Mouse (Mus musculus) frontal cortex, postnatal 36 days (tissue): ENCODE data around the gene Mpo.

ENCODE experiments used
- DNase-seq, 2 experiments: peaks; one replicate each; pipeline ENCODE4 v3.0.0; 2022; ENCODE audit warnings: low spot score in 2 of 2

Mpo gene

DNA sequence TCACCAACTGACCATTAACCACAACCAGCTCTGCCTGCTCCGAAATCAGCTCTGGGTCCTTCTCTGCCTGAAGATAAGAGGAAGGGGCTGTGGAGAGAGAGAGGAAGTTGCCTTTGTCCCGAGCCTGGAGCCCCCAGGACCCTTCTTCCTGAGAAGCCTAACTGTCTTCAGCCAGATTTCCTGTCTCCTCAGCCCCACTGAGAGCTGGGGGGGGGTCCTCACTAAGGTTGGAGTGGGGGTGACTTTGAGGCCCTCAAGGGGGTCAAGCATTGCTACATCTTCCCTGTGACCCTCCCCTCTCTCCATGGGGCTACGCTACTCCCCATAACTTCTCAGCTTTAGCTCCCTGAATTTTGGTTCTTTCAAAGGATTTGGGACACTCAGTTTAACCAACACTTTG, at the start of gene Mpo:
Gene Mpo, plus strand, starts transcription at position 122 of the 400 bp plus-strand sequence.
- DNase-seq: no peak

DNA sequence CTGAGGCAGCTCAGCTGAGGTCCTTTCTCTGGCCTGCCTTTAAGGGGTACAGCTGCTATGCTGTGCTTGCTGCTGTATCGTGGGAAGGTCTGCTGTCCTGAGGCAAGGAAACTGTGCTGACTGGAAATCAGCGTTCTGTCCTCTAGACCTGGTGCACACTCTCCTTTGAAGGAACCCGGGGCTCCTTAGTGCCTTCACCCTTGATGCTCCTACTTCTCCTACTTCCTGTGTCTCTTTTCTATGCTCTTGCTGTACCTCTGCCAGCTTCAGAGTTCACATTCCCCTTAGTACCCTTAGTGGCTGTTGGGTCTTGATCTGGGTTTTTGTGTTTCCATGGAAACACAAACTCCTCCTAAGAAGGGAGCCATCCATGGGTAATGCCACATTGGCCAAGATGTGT, 49.7 kb upstream of the Mpo start:
- no peak for DNase-seq

DNA sequence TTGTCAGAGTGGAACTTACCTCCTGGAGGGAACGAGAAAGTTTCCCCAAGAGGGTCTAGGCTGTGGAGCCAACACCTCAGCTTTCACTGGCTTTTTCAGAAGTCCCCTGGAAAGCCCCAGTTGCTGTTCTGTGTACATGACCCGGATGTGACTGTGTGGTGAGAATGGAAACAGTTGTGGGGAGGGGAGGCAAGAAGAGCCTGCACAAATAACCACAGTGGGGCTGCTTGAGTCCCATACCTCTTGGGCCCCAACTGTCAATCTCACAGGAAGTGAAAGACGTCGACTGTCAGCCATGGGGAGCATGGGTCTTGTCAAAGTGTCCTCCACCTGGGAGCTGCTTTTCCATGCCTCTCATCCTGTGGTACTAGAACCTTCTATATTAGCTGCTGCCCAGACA, 48.4 kb upstream of the Mpo start:
- DNase-seq: no peak

DNA sequence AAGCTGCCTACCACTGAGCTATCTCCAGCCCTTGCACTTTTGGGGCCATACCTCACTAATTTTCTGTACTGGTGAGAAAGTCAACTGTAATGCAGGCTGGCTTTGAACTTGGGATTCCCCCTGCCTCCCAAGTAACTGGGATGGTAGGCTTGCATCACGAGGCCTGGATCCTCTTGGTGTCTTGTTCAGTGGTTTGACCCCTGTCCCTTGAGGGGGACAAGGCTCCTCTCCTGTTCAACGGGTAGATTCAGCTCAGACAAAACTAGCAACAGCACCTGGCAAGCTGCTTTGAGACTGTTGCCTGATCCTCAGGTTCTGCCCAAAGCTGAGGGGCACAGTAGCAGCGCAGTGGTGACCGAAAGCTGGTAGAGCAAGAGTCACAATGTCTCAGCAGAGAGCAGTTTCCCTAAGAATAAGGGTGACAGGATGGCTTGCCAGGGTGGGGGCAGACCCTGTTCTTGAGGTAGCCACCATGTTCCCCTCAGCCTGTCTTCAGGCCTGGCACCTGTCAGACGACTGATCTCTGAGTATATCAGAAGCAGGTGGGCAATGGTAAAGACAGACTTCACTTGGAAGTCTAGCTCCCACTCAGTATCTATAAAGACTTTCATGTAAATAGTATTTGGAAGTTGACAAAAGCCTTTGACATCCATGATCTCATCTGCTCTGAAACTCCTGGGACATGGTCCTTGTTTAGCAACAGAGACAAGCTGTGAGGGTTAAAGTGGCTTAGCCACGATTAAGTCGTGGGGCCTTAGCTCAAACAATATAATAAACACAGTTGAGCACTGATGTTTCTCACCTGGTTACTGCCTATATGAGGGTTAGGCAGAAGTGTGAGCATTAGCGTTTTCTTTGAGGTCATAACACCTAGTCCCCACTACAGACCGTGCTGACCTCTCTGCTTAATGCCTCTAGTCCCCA, 47.5 kb upstream of the Mpo start:
- DNase-seq: no peak

DNA sequence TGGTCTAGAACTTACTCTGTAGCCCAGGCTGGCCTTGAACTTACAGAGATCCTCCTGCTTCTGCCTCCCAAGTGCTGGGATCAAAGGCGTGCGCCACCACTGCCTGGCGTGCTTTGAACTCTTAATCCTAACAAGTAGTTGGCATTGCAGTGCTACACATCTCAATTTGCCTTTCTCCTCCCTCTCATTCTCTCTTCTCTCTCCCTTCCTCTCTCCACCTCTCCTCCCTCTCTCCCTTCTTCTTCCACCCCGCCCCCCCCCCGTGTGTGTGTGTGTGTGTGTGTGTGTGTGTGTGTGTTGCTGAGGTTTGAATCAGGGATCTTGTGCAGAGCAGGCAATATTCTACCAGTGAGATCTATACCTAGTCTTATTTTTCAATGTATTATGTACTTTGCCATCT, 46.1 kb upstream of the Mpo start:
- no peak for DNase-seq

DNA sequence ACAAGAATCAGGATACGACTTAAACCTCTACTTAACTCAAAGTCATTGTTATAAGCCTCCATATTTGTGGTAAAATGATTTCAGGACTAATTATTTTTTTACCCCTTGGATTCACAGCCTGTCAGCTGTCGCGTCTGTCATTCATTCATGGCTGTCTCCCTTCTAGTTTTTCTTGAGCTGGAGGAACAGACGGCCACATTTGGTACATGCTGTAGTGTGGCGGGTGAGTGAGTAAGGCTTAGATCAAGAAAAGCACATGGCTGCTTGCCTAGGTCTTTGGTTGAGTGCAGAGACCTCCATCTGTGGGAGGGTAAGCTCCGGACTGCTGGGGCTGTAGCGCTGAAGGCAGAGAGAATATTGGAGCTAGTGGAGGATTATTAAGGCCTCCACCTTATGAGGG, 45.7 kb upstream of the Mpo start:
- no peak for DNase-seq

DNA sequence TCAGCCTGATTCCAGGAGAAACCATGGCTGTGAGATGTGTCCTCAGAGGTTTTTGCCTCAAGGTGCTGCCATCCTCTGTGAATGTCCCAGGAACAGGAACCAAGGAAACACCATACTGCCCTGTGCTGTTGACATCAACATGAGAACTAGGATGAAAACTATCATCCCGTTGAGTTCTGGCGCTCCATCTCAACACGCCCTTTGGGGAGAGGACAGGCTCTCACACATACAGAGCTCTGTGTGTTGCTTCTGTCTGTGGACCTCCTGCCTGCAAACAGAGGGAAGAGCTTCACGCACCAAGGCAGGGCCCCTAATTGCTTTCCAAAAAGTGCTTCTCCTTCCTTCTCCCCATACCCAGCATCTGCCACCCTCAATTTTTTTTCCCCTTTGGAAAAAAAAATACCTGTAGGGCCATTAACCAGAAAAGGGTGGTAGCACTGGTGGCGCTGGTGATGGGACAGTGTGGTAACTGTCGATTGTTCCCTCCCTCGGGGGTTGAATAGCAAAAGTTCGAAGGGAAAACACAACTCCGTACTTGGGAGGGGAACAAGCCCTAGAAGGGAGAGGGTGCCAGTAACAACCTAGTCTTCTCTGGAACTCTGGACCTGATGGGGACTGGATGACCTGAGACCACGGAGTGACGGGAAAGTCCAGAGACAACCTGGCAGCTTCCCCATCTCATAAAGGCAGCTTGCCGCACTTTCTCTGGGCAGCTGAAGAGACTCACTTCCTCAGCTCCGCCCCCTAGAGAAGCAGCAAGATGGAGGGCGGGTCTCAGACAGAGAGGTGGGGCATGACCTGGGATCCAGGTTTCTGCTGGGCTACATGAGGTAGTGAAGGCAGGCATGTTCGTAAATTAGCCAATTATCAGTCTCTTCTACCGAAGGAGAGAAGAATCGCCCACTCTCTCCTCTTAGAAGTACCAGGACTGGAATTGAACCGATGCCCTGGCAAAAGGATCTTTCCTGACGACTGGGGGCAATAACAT, 45.0 kb upstream of the Mpo start:
- no peak for DNase-seq

DNA sequence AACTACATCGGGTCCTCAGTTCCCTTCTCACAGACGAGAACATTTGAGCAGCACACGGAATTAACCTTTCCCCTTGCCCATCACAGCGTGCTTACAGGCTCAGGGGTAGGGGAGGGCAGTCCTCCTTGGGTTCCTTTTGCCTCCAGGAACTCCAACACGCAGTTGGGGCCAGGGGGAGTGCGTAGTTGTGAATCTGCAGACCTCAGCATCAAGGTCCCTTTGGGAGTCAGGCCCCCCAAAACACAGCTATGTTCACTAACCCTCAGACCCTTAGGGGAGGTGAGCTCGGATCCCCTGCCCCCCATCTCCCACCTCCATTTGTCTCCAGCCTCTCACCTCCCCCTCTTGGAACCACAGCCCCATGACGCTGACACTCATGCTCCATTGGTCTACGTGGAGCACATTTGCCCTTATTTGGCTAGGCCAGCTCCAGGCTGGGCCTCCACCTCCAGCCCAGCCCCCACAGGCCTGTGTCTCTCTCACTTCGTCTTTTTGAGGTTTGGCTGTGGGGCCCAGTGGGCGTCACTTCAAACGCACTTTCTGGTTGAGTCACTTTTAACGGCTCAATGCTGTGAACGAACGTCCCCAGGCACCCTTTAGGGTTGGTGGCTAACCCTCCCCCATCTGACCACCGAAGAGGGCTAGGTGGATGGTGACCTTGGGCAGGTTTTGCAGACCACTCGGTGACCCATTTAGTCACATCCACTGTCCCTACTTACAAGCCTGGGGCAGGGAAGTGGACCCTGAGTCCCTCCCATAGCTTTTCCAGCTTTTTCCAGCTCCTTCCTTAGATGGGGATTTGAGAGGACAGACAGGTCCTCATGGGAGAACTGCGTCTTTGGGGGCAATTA, 44.0 kb upstream of the Mpo start:
- DNase-seq: peak in 1 of 2 experiments; percentile 35

DNA sequence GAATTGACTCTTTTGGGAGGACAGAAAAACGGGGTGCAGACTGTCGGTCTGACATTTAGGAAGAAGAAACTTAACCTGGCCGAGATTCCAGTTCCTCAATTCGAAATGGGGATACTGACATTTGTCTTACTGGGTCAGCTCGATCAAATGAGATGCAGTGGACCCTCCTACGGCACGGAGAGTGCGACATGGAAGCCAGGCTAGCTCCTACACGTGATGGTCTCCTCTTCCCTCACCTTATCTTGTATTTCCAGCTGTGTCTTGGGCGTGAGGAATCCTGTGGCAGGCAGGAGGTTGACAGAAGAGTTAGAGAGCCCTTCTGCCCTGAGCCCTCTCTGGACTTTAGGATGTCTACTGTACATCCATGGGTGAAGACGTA, 43.3 kb upstream of the Mpo start:
- no peak for DNase-seq

DNA sequence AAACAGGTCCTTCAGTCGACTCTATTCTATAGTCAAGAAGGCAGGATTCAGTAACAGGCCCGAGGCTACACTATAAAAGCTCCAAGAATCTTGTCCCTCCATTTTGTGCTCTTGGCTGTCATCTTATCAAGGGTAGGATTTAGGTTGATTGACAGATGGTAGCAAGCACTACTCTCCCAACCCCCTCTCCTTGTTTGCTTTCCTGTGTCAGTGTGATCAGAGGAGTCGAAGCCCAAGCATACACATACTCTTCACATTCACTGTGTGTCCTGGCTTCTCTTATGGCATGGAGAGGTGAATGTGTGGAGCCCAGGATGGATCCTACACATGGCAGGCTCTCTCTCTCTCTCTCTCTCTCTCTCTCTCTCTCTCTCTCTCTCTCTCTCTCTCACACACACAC, 42.9 kb upstream of the Mpo start:
- no peak for DNase-seq

DNA sequence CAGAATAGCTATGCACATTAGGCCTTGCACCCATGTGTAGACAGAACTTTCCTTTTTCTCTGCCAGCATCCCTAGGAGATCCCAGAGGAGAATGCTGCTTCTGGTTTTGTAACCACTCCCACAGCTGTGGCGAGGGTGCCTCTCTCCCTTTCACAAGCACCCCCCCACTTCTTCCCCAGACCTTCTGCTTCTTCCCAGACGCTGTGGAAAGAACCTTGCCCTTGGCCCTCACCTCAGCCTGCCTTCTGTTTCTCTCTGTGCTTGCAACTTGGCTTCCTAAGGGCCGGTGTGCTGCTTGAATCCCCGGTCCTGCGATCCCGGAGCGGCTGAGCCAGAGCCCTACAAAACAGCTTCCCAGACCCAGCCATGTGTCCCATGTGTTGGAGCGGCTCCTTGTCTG, 42.4 kb upstream of the Mpo start:
- DNase-seq: no peak

DNA sequence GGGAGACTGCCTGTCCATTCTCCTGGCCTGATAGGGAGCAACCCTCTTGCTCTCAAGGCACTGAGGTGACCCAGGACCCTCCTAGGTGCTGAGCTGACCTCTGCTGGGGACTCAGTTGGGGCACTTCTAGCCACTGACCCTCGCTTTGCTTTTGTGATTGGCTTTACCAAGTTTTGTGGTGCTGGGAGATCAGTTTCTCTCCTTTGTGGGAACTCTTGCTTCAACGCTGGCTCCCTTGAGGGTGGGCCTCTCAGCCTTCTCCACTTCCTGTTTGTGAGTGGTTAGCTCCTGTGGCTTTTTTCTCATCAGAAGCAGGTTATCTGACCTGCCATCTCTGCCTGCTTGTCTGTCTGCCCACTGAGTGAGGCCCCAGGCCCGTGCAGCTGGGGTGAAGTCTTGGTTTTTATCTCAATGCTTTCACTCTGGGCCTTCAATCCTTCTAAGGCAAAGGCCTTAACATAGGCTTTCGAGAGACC, 41.9 kb upstream of the Mpo start:
- no peak for DNase-seq

DNA sequence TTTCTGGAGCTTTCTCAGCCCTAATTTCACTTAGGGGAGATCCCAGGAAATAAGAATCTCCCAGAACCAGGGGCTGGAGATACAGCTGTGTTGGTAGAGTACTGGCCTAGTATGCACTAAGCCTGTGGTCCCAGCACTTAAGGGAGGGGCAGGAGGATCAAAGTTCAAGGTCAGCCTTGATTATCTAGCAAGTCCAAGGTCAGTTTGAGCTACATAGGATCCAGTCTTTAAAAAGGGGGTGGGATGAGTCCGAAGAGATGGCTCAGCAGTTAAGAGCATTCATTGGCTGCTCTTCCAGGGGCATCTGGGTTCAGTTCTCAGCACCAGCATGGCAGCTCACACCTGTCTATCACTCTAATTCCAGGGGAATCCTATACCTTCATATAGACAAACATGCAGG, 41.1 kb upstream of the Mpo start:
- no peak for DNase-seq

DNA sequence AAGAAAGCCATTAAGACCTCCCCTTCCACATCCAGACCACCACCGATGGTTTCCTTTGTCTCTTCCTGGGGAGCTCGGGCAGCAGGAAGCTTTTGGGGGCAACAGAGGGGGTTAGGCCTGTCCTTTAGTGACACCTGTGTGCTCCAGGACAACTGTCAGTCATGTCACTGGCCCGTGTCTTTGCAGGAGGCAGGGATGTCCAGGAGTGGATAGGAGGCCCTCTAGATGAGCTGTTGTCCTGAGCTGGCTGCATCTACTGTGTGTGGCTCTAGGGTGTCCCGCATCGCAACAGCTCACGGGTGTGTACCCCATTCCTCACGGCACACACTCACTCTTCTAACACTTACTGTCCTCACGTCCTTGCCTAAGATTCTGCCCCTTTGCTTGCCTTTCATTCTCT, 40.1 kb upstream of the Mpo start:
- DNase-seq: no peak

DNA sequence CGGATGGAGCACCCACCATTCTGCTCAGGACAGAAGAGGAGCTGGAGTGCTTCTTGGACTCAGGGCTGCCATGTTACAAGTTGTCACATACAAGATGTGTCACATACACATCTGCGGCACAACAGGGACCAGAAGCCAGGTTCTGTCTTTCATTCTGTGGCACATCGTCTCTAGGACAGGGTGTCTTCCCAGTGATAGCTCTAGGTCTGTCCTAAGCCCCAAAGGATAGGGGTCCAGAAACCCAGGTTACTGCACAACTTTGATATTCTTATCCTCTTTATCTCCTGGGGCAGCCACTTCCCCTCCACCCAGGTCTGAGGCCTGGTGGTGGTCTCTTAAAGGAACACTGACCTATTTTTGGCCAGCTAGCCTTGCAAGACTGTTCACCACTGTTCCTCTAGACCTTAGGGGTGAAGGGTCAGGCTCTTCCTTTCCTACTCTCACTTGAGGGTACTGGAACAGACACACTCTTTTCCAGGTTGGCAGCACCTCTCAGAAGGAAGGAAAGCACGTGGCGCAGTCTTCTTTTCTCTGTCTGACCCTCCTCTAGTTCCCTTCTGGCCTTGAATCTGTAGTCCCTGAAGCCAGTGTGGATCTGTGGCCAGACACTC, 39.4 kb upstream of the Mpo start:
- DNase-seq: no peak

DNA sequence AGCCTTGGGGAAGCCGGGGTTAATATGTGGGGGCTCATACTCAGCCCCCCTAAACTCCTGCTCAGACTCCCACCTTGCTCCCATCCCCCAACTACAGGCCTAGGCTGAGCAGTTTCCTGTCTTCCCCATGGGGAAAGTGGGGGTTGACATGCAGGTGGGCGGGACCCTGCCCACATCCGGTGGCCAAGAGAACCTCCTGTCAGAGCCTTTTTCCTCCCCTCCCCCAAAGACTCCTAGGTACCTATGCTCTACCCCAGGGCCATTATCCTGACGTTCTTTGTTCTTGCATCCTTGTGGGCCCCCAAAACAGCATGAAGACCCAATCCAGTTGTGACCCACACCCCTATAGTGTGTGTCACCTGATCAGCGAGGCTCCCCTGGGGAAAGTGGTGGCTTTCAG, 38.8 kb upstream of the Mpo start:
- no peak for DNase-seq

DNA sequence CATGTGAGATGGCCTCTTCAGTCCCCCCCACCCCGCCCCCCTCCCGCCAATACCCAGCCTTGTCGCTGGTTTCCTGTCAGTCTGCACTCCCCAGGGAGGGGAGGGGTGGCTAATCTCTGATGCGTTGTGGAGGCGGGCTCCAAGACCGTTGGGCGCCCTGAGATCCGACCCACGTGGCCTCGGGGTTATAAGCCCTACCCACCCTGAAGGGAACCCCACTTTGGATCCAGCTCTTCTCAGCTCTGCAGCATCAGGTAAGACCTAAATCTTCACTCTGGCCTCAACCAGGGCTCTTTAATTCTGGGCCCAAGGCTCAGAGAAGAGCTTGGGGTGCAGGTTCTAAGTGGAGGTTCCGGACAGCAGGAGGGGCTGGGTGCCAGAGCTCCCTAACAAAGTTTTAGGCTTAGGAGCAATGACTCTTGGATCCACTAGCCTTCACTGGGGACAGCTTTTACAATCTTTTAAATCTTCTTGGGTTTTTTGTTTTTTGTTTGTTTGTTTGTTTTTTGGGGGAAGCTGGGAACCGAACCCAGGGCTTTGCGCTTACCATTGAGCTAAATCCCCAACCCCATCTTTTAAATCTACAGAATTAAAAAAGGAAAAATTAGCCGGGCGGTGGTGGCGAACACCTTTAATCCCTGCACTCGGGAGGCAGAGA, 37.9 kb upstream of the Mpo start:
- no peak for DNase-seq

DNA sequence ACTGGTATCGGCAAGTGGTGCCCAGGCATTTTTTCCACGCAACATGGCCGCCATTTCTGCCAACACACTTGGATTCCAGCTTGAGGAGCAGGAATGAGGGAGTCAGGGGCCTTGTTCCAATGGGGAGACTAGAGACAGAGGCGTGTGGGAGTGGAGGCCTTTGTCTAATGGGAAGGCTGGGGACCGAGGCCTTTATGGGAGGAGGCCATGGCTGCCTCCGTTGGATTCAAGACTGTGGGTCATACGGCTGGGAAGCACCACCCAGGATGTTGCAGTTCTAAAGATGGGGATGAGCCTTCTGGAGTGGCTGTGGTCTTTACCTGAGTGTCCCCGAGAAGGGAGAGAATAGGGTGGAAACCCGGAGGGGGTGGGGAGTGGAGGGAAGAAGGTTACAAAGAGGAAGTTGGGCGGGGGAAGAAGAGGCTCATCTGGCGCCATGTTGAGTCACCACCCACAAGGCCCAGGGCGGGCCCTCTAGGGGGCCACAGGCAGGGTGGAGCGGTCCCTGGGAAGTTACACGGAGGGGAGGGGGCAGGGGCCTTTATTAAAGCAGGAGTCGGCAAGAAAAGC, 37.0 kb upstream of the Mpo start:
- DNase-seq: no peak

DNA sequence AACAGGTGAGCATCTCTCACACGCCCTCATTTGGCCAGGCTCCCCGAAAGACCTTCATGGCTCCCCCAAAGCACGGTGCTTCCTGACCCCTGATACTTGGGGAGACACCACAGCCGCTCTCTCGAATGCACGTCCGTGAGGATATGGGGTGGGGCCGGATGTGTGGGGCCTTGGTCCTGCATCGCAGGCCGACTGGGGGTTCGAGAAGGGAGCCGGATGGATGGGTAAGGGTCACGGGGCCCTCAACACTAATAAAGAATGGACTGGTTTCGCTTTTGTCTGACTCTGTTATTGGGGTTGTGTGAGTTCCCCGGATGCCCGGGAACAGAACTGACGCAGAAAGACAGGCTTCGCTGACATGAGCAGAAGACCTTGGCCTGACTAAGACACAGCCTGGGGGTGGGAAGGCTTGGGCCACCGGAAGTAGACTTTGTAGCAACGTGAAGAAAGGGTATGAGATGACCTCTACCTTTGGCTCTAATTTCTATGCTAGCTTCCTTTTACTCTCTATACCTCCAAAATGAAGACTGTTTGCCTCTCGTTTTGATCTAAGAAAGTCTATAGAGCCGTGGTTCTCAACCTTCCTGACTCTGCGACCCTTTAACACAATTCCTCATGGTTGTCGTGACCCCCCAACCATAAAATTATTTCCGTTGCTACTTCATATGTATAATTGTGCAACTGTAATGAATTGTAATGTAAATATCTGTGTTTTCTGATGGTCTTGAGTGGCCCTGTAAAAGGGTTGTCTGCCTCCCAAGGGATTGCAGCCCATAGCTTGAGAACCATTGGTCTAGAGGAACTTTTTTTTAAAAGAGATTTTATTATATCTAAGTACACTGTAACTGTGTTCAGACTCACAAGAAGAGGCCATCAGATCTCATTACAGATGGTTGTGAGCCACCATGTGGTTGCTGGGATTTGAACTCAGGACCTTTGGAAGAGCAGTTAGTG, 36.1 kb upstream of the Mpo start:
- no peak for DNase-seq
